Mouse (Mus musculus) megakaryocyte, embryonic 14.5 days (primary cell): Measurements from ENCODE around the gene Tmem150c. TPM values are rescaled to one million over a fixed set of nuclear protein-coding genes. Genes with fewer than 3 reads are reported as not detected.

Source experiments
- H3K27me3 ChIP-seq: replicated peaks from 2 replicates; pipeline ENCODE3; 2012; ENCODE audit warnings: inconsistent platforms
- H3K36me3 ChIP-seq: replicated peaks from 2 replicates; pipeline ENCODE3; 2012; ENCODE audit warnings: low read length, inconsistent platforms, mixed read lengths
- H3K4me1 ChIP-seq: 2 replicates; pipeline ENCODE4 v1.6.1; 2012; ENCODE audit warnings: inconsistent platforms
- H3K4me3 ChIP-seq: replicated peaks from 2 replicates; pipeline ENCODE3; 2012; ENCODE audit warnings: moderate library complexity, mild to moderate bottlenecking, inconsistent platforms
- H3K9me3 ChIP-seq: 2 replicates; pipeline ENCODE4 v1.6.1; 2012; ENCODE audit warnings: inconsistent platforms
- FLI1 ChIP-seq: IDR thresholded peaks from 2 replicates; pipeline ENCODE4 v1.6.1; 2012; ENCODE audit warnings: low read length, inconsistent platforms, mixed read lengths
- GATA1 ChIP-seq: IDR thresholded peaks from 3 replicates; pipeline ENCODE4 v1.6.1; 2012; ENCODE audit warnings: mixed read lengths, low read length, inconsistent platforms, borderline replicate concordance
- polyA plus RNA-seq: library from polyadenylated mRNA; stranded (reverse); fragments of >175 nt; gene quantifications from 2 replicates; pipeline ENCODE4 v1.2.3, GENCODE M21; 2012; ENCODE audit warnings: low replicate concordance; ENCODE audit not compliant: insufficient read depth

Gene Tmem150c
- polyA plus RNA-seq, 1 experiment: 0.11 TPM

GRCm38 (mm10) chr5:100191438-100192190 is 32.0 kb upstream of the Tmem150c start:
- peaks cover 8% of the 10 kb centered on the region for H3K27me3 ChIP-seq
- H3K4me3 ChIP-seq: no peak overlapping the region
- H3K4me1 ChIP-seq: peaks cover 15% of the 10 kb centered on the region
- TF ChIP-seq FLI1 (no peak), GATA1 (no peak)
- H3K36me3 ChIP-seq: no peaks in the 10 kb centered on the region
- no peaks in the 10 kb centered on the region for H3K9me3 ChIP-seq

- Histone ChIP-seq H3K4me1 (peaks cover 4% of the 10 kb centered on the region), H3K36me3 (no peaks in the 10 kb centered on the region), H3K9me3 (no peaks in the 10 kb centered on the region), H3K27me3 (peaks cover 11% of the 10 kb centered on the region), H3K4me3 (no peak overlapping the region)
- TF ChIP-seq FLI1: no peak
- TF ChIP-seq GATA1: no peak
Measured at GRCm38 (mm10) chr5:100187035-100187901, 27.7 kb upstream of the Tmem150c start.

GRCm38 (mm10) chr5:100186618-100187017 is 27.0 kb upstream of the Tmem150c start:
- Histone ChIP-seq H3K27me3 (peaks cover 8% of the 10 kb centered on the region), H3K9me3 (no peaks in the 10 kb centered on the region), H3K36me3 (no peaks in the 10 kb centered on the region), H3K4me3 (no peak overlapping the region), H3K4me1 (peaks cover 4% of the 10 kb centered on the region)
- TF ChIP-seq GATA1 (no peak), FLI1 (no peak)

GRCm38 (mm10) chr5:100185895-100186294 is 26.3 kb upstream of the Tmem150c start:
- TF ChIP-seq GATA1 (no peak), FLI1 (no peak)
- H3K36me3 ChIP-seq: no peaks in the 10 kb centered on the region

GRCm38 (mm10) chr5:100181011-100181410 is 21.4 kb upstream of the Tmem150c start:
- peaks cover 13% of the 10 kb centered on the region for H3K27me3 ChIP-seq
- TF ChIP-seq FLI1 (no peak), GATA1 (no peak)

More at GRCm38 (mm10) chr5:100185895-100186294, 26.3 kb upstream of the Tmem150c start:
- no peaks in the 10 kb centered on the region for H3K9me3 ChIP-seq
- H3K27me3 ChIP-seq: peaks cover 11% of the 10 kb centered on the region
- no peak overlapping the region for H3K4me3 ChIP-seq
- peaks cover 4% of the 10 kb centered on the region for H3K4me1 ChIP-seq

GRCm38 (mm10) chr5:100178781-100179165 is 19.2 kb upstream of the Tmem150c start:
- Histone ChIP-seq H3K36me3 (no peaks in the 10 kb centered on the region), H3K4me1 (peaks cover 12% of the 10 kb centered on the region), H3K4me3 (no peak overlapping the region), H3K27me3 (peaks cover 12% of the 10 kb centered on the region), H3K9me3 (peaks cover 33% of the 10 kb centered on the region)
- no peak for TF ChIP-seq GATA1
- no peak for TF ChIP-seq FLI1

More at GRCm38 (mm10) chr5:100181011-100181410, 21.4 kb upstream of the Tmem150c start:
- no peak overlapping the region for H3K4me3 ChIP-seq
- H3K36me3 ChIP-seq: no peaks in the 10 kb centered on the region
- H3K4me1 ChIP-seq: peaks cover 16% of the 10 kb centered on the region
- peaks cover 25% of the 10 kb centered on the region for H3K9me3 ChIP-seq

- H3K4me3 ChIP-seq: no peak overlapping the region
Measured at GRCm38 (mm10) chr5:100178122-100178780, 18.6 kb upstream of the Tmem150c start.

GRCm38 (mm10) chr5:100177547-100177946 is 17.9 kb upstream of the Tmem150c start:
- Histone ChIP-seq H3K9me3 (peaks cover 33% of the 10 kb centered on the region), H3K4me1 (peaks cover 12% of the 10 kb centered on the region), H3K36me3 (no peaks in the 10 kb centered on the region), H3K4me3 (no peak overlapping the region), H3K27me3 (peaks cover 12% of the 10 kb centered on the region)
- TF ChIP-seq FLI1: no peak
- TF ChIP-seq GATA1: no peak

More at GRCm38 (mm10) chr5:100178122-100178780, 18.6 kb upstream of the Tmem150c start:
- Histone ChIP-seq H3K9me3 (peaks cover 33% of the 10 kb centered on the region), H3K27me3 (peaks cover 12% of the 10 kb centered on the region), H3K36me3 (no peaks in the 10 kb centered on the region), H3K4me1 (peaks cover 12% of the 10 kb centered on the region)
- TF ChIP-seq GATA1: no peak
- no peak for TF ChIP-seq FLI1

- H3K9me3 ChIP-seq: peaks cover 33% of the 10 kb centered on the region
- peaks cover 12% of the 10 kb centered on the region for H3K4me1 ChIP-seq
- TF ChIP-seq FLI1: no peak
- TF ChIP-seq GATA1: no peak
- no peaks in the 10 kb centered on the region for H3K36me3 ChIP-seq
- peaks cover 8% of the 10 kb centered on the region for H3K27me3 ChIP-seq
- H3K4me3 ChIP-seq: no peak overlapping the region
Measured at GRCm38 (mm10) chr5:100176096-100176495, 16.5 kb upstream of the Tmem150c start.
